ENCODE assay signal across 9 mouse cellular contexts in the genomic region with DNA sequence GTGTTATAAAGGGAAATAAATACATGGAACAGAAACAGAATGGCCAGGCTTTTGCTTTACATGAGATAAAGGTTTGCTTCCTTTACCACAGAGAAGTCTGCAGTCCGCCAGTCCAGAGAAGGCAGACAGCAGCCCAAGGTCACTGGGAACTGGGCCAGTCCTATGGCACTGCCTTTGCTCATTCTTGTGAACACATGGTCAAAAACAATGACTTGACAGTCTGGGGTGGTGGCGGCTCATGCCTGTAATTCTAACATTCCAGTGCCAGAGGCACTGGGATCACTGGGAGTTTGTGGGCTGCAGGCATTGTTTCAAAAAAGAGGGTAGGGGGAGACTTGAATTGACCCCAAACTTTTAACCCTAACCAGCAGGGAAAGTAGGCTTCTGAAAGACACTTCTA. TPM values are rescaled to one million over a fixed set of nuclear protein-coding genes. Genes with fewer than 3 reads are reported as not detected.
DNase-seq lines count a peak whose midpoint lies in the region; ATAC-seq lines count a peak whose summit lies in the region.
"Had no signal": no experiment of that assay in that cellular context is flagged by ENCODE, and none has a peak within 500 bp of the region (broad histone marks: within the 10 kb centered on the region; RNA-seq: fewer than 3 reads in every experiment).

No protein-coding gene starts in this region.

- no peaks in the 10 kb centered on the region for H3K9me3 ChIP-seq in heart, embryonic 12.5 days (replicated peaks)
- H3K9me3 ChIP-seq in forebrain, embryonic 14.5 days (replicated peaks; ENCODE audit: control insufficient read depth, low read length), result no peaks in the 10 kb centered on the region
- H3K9me3 ChIP-seq: midbrain, embryonic 12.5 days had no signal

- H3K27ac ChIP-seq in heart, embryonic 12.5 days (ENCODE audit: poor library complexity, severe bottlenecking), result peak overlapping the region; percentile 85
- H3K27ac ChIP-seq in forebrain, embryonic 14.5 days (ENCODE audit: low read depth, low read length), result no peak overlapping the region
- H3K27ac ChIP-seq: midbrain, embryonic 12.5 days had no signal

- peak; percentile 71 for DNase-seq in ovary, postnatal 36 days (ENCODE audit: low spot score)
- no peak for DNase-seq in ovary, postnatal 14 days (ENCODE audit: low spot score)
- DNase-seq in kidney, postnatal 25 days, result peak; percentile 81 to 86
- DNase-seq in right cerebral cortex, postnatal 14 days, result no peak
- DNase-seq in frontal cortex, postnatal 10 days (ENCODE audit: low spot score in 2 of 2), result no peak
- DNase-seq in forebrain, embryonic 14.5 days (ENCODE audit: low spot score), result no peak

- peak; percentile 77 for ATAC-seq in heart, embryonic 12.5 days (ENCODE audit: insufficient number of reproducible peaks, low FRiP score)
- no peak for ATAC-seq in forebrain, embryonic 14.5 days
- no peak for ATAC-seq in activated CD4-positive, CD25-positive, alpha-beta regulatory T cell, adult 4 months

- no peak overlapping the region for H3K4me3 ChIP-seq in heart, embryonic 12.5 days
- no peak overlapping the region for H3K4me3 ChIP-seq in forebrain, embryonic 14.5 days (ENCODE audit: low read depth, low read length)
- H3K4me3 ChIP-seq: midbrain, embryonic 12.5 days had no signal

- H3K4me1 ChIP-seq in heart, embryonic 12.5 days (replicated peaks), result peaks cover 52% of the 10 kb centered on the region
- 0 out of 2 replicates have a peak, but pooled peaks cover 2% of the 10 kb centered on the region for H3K4me1 ChIP-seq in forebrain, embryonic 14.5 days (ENCODE audit: control insufficient read depth, insufficient read depth, low read length)

- 17% methylated on average over 2 of the region's 2 CpGs for WGBS in heart, embryonic 12.5 days
- WGBS in forebrain, embryonic 14.5 days, result 47% methylated on average over 2 of the region's 2 CpGs

- H3K27me3 ChIP-seq in heart, embryonic 12.5 days (replicated peaks), result no peaks in the 10 kb centered on the region
- H3K27me3 ChIP-seq in forebrain, embryonic 14.5 days (replicated peaks; ENCODE audit: control insufficient read depth, insufficient read depth, low read length), result no peaks in the 10 kb centered on the region
- H3K27me3 ChIP-seq: midbrain, embryonic 12.5 days had no signal

- no peak overlapping the region for H3K9ac ChIP-seq in heart, embryonic 12.5 days
- no peak overlapping the region for H3K9ac ChIP-seq in forebrain, embryonic 14.5 days (ENCODE audit: low read length)
- H3K9ac ChIP-seq: midbrain, embryonic 12.5 days had no signal

- no peaks in the 10 kb centered on the region for H3K36me3 ChIP-seq in heart, embryonic 12.5 days
- no peaks in the 10 kb centered on the region for H3K36me3 ChIP-seq in forebrain, embryonic 14.5 days (ENCODE audit: control insufficient read depth, insufficient read depth, low read length)
- H3K36me3 ChIP-seq: midbrain, embryonic 12.5 days had no signal

- H3K4me2 ChIP-seq in heart, embryonic 12.5 days, result no peak overlapping the region
- H3K4me2 ChIP-seq in forebrain, embryonic 14.5 days (ENCODE audit: low read length), result no peak overlapping the region
- H3K4me2 ChIP-seq: midbrain, embryonic 12.5 days had no signal

RNA-seq across cellular contexts. Expression of a gene that starts 5.3 kb away (rescaled TPM):
- 297 and 319 TPM in 2 replicates for polyA plus RNA-seq in heart, embryonic 12.5 days (2016; fragmentation: Nextera tagmentation; extraction: Ambion mirVana)
- 323 and 358 TPM in 2 replicates for polyA plus RNA-seq in forebrain, embryonic 14.5 days (2014; fragmentation: Nextera tagmentation; extraction: Ambion mirVana)
- 100 to 1,000 TPM; 102 to 121 TPM for polyA plus RNA-seq in activated CD4-positive, CD25-positive, alpha-beta regulatory T cell, adult 4 months (2017; shearing (Covaris generic))

Comparison
In these comparisons a context has a peak if more than half of its experiments do, and no peak if none do; other contexts are left out.
1. DNase-seq: peak in ovary, postnatal 36 days (single experiment) and kidney, postnatal 25 days (2 of 2); none in ovary, postnatal 14 days (single experiment), right cerebral cortex, postnatal 14 days (single experiment), frontal cortex, postnatal 10 days (0 of 2) and forebrain, embryonic 14.5 days (single experiment).